Mouse (Mus musculus) kidney, postnatal 10 days (tissue): ENCODE measurements around the gene Muc3.
"Not testable (repeated sequence)": the region's sequence is repeated elsewhere in the genome, so short reads cannot be mapped to it uniquely, and the experiment has no call there.

Experiments used
- DNase-seq: peaks from one replicate; pipeline ENCODE4 v3.0.0; 2021; ENCODE audit warnings: mixed read lengths

Muc3 gene

DNA sequence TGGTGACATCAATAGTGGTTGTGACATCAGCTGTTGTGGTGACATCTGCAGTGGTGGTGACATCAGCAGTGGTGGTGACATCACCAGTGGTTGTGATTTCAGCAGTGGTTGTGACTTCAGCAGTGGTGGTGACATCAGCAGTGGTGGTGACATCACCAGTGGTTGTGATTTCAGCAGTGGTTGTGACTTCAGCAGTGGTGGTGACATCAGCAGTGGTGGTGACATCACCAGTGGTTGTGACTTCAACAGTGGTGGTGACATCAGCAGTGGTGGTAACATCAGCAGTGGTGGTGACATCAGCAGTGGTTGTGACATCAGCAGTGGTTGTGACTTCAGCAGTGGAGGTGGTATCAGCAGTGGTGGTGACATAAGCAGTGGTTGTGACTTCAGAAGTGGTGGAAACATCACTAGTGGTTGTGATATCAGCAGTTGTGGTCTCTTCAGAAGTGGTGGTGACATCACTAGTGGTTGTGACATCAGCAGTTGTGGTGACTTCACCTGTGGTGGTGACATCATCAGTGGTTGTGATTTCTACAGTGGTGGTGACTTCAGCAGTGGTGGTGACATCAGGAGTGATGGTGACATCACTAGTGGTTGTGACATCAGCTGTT, at the start of gene Muc3:
Gene Muc3, minus strand, starts transcription at position 51 of the 611 bp plus-strand sequence.
- DNase-seq, result not testable (repeated sequence)

DNA sequence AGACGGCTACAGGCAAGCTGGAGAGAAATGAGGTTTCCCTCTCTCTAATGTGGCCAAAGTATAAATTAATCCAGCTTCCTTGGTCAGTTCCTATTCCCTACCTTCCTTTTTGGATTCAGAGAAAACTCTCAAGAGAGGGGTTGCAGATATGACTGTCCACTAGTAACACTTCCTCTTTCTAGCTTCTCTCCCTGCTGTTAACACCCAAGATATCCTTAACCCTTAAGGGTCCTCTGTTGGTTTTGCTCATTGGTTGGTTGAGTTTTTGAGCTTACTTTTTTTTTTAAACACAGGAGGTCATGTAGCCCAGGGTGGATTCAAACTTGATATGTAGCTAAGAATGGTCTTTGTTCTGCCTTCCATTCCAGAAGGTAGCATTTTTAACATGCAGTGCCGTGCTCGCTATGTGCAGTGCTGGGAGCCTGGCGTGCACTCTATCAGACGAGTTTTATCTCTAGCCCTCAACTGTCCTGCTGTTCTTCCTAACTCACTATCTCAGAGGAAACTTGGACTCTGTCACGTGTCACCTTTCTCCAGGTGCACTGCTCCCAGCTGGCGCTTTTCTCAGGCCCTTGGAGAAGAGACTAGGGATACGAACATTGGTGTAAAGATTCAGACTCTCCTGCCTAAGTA, 45.5 kb upstream of the Muc3 start:
- no peak for DNase-seq

DNA sequence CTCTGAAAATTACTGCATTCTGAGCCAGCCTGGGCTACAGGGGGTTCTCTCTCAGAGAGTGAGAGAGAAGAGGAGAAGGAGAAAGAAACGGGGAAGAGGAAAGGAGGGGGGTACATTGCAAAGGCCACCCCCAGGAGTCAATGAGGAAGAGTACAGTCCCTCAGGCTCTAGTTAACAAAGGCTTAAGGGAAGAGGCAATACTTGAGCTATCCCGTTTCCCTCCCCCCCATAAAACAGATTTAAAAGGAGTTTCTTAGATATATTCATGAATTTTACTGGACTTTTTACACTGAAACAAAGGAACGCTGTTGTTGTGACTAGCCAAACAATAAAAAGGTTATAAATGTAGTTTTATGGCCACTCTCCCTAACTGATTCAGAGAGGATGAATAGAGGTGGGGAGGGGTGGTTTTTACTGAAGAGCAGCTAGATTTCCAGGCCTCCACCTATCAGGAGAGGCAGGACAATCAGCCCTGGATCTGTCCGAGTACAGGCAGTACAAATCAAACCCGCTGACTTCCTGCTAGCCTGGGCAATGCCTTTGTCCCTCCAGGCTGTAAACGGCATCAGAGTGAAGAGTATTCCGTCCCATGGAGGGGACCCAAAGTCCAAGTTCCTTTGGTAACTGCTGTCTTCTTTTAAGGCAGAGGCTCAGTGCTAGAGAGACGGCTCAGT, 44.3 kb upstream of the Muc3 start:
- no peak for DNase-seq

GRCm38 (mm10) chr5:137189326-137189725, 40.2 kb upstream of the Muc3 start:
- DNase-seq, result no peak

DNA sequence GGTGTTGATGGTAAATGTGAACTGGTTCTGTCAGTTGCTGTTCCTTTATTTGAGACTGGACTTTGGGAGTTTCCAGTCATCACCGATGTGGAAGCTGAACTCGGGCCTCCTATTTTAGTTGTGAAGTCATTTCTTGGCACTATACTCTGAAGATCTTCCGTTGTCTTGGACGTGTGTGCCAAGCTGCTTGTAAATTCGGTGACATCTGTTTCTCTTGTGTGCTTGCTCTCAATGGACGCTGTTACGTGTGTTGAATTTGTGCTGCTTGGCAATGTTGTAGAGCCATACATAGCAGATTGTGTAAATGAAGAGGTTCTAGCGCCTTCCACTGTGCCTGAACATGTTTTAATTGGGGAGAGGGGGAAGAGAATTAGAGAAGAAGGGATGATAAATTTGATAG, 36.2 kb upstream of the Muc3 start:
- DNase-seq, result no peak

DNA sequence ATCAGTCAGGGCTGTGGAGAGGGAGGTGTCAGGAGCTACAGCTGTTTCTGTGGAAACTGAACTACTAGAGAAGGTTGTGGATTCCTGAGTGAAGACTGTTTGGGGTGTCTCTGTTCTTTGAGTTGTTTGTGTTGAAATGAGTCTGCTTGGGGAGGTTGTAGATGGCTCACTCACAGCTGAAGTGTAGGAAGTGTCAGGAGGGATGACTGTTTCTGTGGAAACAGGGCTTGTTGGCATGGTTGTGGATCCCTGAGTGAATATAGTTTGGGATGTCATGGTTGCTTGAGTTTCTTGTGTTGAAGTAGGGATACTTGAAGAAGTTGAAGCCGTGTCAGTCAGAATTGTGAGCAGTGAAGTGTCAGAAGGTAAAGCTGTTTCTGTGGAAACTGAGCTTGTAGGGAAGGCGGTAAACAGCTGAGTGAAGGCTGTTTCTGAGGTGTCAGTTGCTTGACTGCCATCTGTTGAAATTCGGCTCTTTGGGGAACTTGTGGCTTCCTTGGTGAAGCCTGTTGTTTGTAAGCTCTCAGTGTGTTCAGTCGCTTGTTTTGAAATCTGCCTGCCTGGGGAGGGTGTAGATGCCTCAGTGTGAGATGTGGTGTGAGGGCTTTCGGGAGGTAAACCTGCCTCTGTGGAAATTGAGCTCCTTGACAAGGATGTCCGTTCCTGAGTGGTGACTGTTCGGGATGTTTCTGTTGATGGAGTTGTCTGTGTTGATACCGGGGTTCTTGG, 30.7 kb upstream of the Muc3 start:
- no peak for DNase-seq

DNA sequence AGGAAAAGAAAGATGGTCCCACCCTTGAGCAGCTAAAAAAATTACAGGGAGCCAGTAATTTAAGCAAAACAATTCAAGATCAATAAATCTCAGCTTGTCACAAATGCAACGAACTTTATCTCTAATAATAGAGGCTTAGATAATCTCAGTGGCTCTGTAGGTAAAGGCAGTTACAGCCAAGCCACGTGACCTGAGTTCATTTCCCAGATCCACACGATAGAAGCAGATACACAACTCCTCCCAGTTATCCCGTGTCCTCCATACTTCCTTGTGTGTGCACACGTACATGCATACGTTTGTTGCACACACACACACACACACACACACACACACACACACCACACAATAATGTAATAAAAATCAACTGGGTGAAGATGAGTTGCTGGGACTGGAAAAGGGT, 24.8 kb upstream of the Muc3 start:
- DNase-seq, result no peak

DNA sequence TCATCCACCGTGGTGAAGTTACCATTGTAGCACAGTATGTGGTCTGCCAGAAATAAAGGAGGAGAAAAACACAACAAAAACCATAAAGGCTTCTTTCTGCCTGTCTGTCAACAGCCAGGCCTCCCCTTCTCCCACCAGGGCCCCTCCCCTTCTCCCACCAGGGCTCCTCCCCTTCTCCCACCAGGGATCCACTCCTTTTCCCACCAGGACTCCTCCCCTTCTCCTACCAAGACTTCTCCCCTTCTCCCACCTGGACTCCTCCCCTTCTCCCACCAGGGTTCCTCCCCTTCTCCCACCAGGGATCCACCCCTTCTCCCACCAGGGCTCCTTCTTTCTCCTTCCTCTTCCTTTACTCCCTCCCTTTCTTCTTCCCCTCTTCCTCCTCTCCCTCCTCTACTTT, 23.5 kb upstream of the Muc3 start:
- no peak for DNase-seq

GRCm38 (mm10) chr5:137171478-137171877, 22.4 kb upstream of the Muc3 start:
- DNase-seq, result no peak

GRCm38 (mm10) chr5:137170836-137171380, 21.8 kb upstream of the Muc3 start:
- DNase-seq, result no peak

DNA sequence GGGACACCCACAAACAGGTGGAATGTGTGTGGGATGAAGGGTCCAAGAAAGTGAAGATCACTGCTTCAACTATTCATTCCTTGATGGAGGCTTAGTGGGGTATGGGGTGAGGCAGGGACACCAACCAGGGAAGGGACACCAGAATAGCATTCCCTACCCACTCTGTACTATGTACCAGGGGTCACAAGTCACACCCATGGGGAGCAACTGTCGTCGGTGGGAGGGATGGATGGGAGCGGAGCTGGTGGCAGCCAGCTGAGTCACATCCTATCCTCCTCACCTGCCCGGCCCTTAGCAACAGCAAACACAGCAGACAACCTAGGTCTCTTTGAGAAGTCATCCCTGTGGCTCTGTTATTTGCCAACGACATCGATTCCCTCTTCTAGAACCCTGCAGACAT, 18.4 kb upstream of the Muc3 start:
- no peak for DNase-seq

DNA sequence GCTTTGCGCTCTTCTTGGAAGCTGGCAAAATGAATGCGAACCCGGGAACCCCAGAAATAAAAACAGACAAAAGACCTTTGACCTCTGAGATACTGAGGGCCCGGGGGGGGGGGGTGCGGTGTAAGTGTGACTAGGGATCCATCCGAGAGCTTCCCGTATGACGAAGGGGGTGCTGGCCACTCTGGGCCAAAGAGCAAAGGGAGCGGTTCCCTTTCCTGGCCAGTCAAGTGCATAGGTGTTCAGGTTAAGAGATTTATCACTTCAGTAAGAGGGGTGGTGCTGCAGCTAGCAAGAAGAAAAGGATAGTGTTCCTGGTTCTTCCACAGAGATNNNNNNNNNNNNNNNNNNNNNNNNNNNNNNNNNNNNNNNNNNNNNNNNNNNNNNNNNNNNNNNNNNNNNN, 16.9 kb upstream of the Muc3 start:
- no peak for DNase-seq

GRCm38 (mm10) chr5:137161853-137162252, 12.7 kb upstream of the Muc3 start:
- DNase-seq, result no peak

- peak; percentile 64 for DNase-seq
Observed at GRCm38 (mm10) chr5:137159461-137159860, 10.3 kb upstream of the Muc3 start.

- no peak for DNase-seq
Observed at GRCm38 (mm10) chr5:137153289-137153688, 4.2 kb upstream of the Muc3 start.

DNA sequence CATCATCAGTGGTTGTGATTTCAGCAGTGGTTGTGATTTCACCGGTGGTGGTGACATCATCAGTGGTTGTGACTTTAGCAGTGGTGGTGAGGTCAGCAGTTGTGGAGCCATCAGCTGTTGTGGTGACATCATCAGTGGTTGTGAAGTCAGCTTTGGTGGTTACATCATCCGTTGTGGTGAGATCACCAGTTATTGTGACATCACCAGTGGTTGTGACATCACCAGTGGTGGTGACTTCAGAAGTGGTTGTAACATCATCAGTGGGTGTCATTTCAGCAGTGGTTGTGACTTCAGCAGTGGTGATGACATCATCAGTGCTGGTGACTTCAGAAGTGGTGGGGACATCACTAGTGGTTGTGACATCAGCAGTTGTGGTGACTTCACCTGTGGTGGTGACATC, 3.5 kb upstream of the Muc3 start:
- no peak for DNase-seq

DNA sequence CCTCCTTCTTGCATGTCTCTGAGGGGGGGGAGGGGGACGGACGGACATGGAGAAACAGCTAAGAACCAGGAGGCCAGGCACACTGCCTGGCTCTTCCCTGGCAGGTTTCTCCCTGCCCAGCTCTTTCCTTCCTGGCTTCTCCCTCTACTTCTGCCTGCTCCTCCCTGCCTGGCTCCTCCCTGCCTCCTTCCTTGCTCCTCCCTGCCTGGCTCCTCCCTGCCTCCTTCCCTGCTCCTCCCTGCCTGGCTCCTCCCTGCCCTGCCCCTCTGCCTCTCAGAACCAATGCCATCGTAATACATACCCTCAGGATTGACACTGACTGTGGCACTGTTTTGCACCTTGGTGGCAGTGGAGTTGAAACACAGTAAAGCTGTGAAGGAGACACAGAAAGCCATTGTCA, 8.3 kb downstream of the Muc3 start:
- DNase-seq, result no peak

DNA sequence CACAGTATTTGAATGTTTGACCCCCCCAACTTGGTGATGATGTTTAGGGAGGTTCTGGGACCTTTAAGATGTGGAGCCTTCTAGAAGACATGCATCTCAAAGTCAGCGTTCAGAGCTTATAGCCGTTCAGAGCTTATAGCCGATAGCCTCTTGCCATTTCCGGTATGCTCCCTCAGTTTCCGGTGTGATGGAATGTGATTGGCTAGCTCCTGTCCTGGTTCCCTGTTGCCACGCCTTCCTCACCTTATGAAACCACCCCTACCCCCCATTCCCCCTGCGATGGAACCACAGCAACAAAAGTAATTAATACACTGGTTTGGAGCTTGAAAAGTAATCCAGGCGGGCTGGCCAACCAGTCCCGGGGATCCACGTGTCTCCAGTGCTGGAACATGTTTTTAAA, 10.1 kb downstream of the Muc3 start:
- no peak for DNase-seq

DNA sequence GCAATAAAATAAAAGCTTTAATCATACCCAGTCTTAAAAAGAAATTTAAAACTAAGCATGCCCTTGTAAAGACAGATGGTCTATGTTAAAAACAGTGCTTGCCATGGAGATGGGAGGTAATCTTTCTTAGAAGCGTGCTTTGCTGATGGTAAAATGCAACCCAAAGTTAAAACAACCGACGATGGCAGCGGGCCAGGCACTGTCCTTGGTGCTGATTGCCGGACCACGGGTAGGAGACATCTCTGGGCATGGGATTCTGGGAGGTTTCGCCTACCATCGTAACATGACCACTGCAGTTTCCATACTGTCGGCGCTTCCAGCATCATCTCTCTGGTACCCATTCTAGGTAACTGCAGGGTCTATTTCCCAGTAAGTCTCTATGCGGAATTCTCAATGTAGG, 14.2 kb downstream of the Muc3 start:
- peak; percentile 83 for DNase-seq

DNA sequence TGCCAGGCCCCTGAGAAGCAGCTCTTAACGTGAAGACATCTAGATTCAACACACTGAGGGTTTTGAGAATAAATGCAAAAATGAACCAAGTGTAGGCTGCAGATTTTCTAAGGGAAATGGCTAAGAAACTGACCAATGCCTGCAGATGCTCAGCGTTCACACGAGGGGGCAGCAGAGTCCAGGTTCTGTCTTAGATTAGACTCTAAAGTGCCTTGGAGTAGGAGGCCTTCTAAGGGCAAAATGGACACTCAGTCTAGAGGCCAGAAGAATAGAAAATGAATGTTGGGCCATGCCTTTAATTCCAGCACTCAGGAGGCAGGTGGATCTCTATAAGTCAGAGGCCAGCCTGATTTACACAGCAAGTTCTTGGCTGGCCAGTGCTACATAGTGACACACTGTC, 17.6 kb downstream of the Muc3 start:
- peak; percentile 57 for DNase-seq

DNA sequence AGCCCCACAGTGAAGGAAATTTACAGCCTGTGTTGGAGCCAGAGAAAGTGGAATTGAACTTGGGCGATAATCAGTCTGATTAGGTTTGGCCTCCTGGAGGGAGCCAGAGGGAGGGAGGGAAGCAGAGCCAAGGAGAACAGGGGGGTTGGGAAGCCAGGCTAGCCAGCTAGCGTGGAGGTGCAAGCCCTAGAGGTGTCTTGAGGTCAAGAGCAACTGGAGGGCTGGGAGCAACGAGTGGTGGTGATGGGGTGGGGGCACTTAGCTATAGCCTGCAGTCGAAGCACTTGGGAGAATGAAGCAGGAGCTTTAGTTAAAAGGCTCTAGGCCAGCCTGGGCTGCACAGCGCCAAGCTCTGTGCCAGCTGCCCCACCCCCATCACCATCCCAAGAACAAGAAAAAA, 19.8 kb downstream of the Muc3 start:
- peak; percentile 34 for DNase-seq

DNA sequence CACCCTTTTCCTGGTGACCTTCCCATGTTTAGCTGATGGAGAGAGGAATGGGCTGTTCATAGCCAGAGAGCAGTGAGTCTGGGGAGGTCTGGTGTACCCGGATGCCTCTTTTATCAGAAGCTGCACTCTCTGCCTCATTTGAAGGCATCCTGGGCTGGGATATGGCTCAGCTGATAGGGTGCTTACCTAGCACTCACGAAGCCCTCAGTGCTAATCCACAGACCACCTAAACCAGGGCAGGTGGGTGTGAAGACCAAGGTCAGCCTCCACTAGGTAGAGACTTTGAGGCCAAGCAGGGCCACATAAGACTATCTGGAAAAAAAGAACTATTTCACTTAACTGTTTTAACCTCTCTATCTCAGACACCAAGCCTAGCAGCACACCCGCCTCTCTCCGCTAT, 25.6 kb downstream of the Muc3 start:
- DNase-seq, result no peak

- DNase-seq, result peak; percentile 87
Observed at GRCm38 (mm10) chr5:137122686-137123193, 26.4 kb downstream of the Muc3 start.
